Comparison of ENCODE assay signal across 1 mouse cellular context in genomic region chr11:102924557-102925350, GRCm38 (mm10).
TF ChIP-seq lines count a peak whose summit lies in the region.

TSS of gene Kif18b (minus strand) at chr11:102925124.

TF ChIP-seq in CH12.LX, 34 proteins besides CTCF, POLR2A, EP300 and RAD21 (continued from another document):
- TF ChIP-seq ZNF384 (IDR thresholded peaks at IDR 0.05; ENCODE audit: low read depth, low read length) (no peak), ELF1 (IDR thresholded peaks at IDR 0.05; ENCODE audit: low read depth, low read length) (peak; percentile 83), USF1 (IDR thresholded peaks at IDR 0.05; ENCODE audit: low read depth, low read length) (no peak), E2F4 (IDR thresholded peaks at IDR 0.05; ENCODE audit: insufficient replicate concordance, low read depth, low read length) (peak; percentile 87; the same call in 1 of the 2 replicates), POLR2AphosphoS2 (IDR thresholded peaks at IDR 0.05; ENCODE audit: low read depth, low read length) (peak; percentile 79), MAZ (IDR thresholded peaks at IDR 0.05; ENCODE audit: low read depth, low read length) (peak; percentile 22; the same call in 1 of the 2 replicates), ZC3H11A (IDR thresholded peaks at IDR 0.05; ENCODE audit: low read depth, low read length) (no peak), IRF4 (IDR thresholded peaks at IDR 0.05; ENCODE audit: low read depth, low read length) (no peak; the same call in 1 of the 2 replicates), TBP (conservative IDR thresholded peaks at IDR 0.05; ENCODE audit: low read depth, low read length) (peak; percentile 53; the same call in 1 of the 2 replicates), BHLHE40 (IDR thresholded peaks at IDR 0.05; ENCODE audit: low read depth, low read length) (peak; percentile 24; the same call in 1 of the 2 replicates), MYC (IDR thresholded peaks at IDR 0.05; ENCODE audit: low read depth, low read length) (no peak)
